Mouse (Mus musculus) liver, adult 2 months (tissue): Measurements from ENCODE around the gene Cacnb4.

Source experiments
- CTCF ChIP-seq: fragments of 200-500 bp; IDR thresholded peaks from 2 replicates; pipeline ENCODE4 v1.5.1; 2011; ENCODE audit warnings: low read depth, low read length, control low read depth
- POLR2A ChIP-seq: fragments of 200-500 bp; IDR thresholded peaks from 2 replicates; pipeline ENCODE4 v1.6.1; 2011; ENCODE audit warnings: low read length, control low read depth; ENCODE audit not compliant: insufficient read depth; ENCODE audit errors: extremely low read depth

DNA sequence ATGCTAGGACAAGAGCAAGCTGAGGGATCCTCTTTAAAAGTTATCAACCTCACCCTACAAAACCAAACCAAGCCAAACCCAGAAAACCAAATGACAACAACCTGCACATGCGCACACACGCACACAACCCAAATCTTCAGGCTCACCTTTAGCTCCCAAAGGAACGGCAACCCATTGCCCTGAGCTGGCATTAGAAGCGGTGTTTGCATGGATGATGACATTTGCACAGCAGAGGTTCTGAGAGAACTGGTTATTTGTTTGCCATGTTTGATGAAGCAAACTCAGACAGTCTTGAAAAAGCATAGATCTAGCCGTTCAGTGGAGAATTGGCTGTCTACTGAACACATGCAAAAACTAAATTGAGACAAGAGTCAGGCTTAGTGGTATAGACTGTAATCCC, 198.1 kb downstream of the Cacnb4 start:
- TF ChIP-seq POLR2A (no peak), CTCF (no peak)
